Mouse (Mus musculus) adrenal gland (tissue): Measurements from ENCODE around the gene Akt1s1.

Source experiments
- intact Hi-C: fragments of 180-260 bp; cut with DNase I; formaldehyde crosslinking; loops from one replicate; pipeline ENCODE4 v1.15.1; 2025

Akt1s1 gene

GRCm38 (mm10) chr7:44852259-44853027 lies 3.7 kb downstream of the Akt1s1 start:
- intact Hi-C loops: no loop called here

DNA sequence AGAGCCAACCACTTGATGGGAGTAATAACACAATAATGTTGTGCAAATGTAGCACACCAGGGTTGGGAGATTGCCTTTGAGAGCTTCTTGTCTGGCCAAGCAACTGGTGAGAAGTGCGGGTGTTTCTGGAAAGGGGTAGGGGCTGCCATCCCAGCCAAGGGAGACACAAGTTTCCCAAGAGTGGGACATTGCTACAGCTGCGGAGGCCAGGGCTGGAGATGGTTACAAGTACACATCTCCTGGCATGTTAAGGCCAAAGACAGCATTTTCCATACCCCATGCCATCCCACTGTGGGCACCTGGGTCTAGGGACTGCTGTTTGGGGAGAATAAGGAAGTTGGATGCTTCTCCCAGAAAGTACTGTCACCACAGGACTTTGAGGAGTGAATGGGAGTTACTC lies 4.3 kb downstream of the Akt1s1 start:
- intact Hi-C loops: no loop called here

DNA sequence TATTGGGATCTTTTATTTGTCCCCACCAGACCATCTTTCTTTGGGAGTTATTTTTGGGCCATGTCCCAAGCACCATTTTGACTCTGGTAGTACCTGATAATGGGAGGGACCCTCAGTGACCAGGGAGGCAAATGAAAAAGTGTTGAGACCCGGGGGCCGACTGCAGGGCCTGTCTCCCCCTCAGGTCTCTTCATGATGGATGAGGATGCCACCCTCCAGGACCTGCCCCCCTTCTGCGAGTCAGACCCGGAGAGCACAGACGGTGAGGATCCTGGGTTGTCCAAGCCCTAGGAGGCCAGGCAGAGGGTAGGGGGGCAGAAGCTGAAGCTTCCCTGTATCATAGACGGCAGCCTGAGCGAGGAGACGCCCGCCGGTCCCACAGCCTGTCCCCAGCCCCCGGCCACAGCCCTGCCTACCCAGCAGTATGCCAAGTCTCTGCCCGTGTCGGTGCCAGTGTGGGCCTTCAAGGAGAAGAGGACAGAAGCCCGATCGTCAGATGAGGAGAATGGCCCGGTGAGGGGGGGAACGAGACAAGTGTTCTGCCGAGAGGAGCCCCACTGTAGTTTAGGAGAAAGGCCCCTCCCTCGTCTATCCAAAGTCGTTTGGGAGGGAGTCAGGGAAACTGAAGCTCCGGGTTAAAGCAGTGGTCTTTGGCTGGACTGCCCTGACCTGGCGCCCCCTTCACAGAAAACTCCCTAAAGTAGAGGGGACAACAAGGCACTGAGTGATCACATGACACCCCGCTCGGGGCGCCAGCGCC lies 5.0 kb downstream of the Akt1s1 start:
- intact Hi-C loops: no loop called here

DNA sequence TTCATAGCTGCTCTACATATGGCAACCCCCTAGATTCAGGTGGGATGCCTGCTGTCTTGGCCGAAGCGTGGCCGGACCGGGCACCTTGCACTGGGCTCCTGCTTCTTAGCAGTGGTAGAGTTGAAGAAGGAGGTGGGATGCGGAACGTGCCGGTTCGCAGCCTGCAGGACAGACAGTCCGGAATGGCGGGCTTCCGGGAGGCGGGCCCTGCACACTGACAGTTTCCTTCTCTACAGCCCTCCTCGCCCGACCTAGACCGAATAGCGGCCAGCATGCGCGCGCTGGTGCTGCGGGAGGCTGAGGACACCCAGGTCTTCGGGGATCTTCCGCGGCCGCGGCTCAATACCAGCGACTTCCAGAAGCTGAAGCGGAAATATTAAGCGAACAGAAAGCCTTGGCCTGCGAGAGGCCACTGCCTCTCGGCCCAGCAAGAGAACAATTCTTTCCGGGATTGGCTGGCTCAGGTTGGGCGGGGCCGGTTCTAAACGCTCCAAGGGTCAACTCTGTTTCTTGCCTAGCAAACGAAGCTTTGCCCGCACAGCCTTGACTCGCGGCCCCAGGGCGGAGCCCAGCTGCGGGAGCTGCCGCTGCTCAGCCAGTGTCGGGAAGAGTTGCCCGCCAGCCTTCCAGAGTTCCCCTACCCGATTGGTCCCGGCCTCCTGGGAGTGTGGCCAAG lies 5.7 kb downstream of the Akt1s1 start:
- intact Hi-C loops: loop anchor here (5.0 kb wide), 1 partner anchor 38 kb away; the partner anchor contains the start of gene Med25

DNA sequence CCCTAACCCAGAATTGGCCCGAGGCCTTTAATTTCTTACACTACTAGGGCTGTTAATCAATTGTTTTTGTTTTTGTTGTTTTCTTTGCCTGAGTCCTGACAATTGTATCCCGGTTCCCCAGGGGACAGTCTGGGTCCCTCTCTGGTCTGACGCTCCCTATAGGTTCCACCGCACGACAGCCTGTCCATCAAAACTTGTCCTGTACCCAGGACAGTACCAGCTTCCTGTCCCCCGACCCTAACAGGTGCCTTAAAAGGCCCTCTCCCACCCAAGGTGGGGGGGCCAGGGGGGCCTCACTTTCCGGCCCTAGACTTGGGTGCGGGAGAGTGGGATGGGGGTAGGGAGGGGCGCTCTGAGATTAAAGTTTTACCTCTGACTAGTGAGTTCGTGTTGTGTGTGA lies 6.2 kb downstream of the Akt1s1 start:
- intact Hi-C loops: loop anchor here (5.0 kb wide), 1 partner anchor 37 kb away; the partner anchor contains the start of gene Med25

- intact Hi-C loops: loop anchor here (5.0 kb wide), 1 partner anchor 36 kb away; the partner anchor contains the start of gene Med25
These were observed 7.6 kb downstream of the Akt1s1 start for GRCm38 (mm10) chr7:44856265-44856916.

GRCm38 (mm10) chr7:44857042-44857552 lies 8.3 kb downstream of the Akt1s1 start, which contains the start of gene Pnkp:
Pnkp (plus strand) TSS chr7:44857139.
- intact Hi-C loops: loop anchor here (5.0 kb wide), 1 partner anchor 35 kb away; the partner anchor contains the start of gene Med25

- intact Hi-C loops: loop anchor here (5.0 kb wide), 1 partner anchor 34 kb away; the partner anchor contains the start of gene Med25
These were observed 9.1 kb downstream of the Akt1s1 start for GRCm38 (mm10) chr7:44857905-44858304.

DNA sequence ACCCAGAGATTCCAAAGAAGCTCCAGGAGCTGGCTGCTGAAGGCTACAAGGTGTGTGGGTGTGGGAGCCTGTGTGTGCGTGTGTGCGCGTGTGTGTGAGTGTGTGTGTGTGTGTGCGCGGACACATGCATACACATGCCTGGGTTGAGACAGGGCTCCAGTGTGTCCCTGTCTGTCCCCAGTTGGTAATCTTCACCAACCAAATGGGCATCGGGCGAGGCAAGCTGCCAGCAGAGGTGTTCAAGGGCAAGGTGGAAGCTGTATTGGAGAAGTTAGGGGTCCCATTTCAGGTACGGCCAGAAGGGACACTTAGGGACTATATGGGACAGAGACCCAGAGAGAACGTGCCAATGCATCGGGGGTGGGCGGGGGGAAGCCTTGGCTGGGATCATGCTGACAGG lies 11.1 kb downstream of the Akt1s1 start:
- intact Hi-C loops: loop anchor here (5.0 kb wide), 1 partner anchor 32 kb away; the partner anchor contains the start of gene Med25

DNA sequence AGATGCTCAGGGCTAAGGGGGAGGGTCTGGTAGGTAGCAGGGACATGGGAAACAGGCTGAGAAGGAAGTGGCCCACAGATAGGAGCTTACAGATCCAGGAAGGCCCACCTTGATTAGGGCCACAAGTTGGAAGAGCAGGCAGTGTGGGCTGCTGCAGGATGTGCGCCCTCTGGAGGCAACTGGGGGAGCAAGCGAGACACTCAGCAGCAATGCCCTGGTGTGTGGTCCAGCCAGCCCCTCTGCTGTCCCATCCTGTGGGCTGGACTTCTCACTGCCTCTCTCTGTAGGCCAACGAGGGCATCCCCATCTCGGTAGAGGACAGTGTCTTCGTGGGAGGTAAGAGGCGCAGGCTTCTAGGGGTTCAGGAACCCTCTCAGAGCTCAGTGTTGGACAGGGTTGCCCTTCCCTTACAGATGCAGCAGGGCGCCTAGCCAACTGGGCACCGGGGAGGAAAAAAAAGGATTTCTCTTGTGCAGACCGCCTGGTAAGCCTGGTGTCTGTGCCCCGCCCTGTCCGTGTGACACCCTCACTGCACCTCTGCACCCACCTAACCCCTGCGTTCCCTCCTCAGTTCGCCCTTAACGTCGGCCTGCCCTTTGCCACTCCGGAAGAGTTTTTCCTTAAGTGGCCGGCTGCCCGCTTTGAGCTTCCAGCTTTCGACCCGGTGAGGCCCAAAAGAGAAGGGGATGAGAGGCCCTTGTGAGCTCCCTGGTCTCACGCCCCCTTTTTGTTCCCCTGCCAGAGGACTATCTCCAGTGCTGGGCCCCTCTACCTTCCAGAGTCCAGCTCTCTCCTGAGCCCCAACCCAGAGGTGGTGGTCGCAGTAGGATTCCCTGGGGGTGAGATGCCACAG lies 12.0 kb downstream of the Akt1s1 start:
- intact Hi-C loops: no loop called here

- intact Hi-C loops: no loop called here
These were observed 12.6 kb downstream of the Akt1s1 start for GRCm38 (mm10) chr7:44861429-44861816.

- intact Hi-C loops: no loop called here
These were observed 13.6 kb downstream of the Akt1s1 start for GRCm38 (mm10) chr7:44862434-44862833.

GRCm38 (mm10) chr7:44863210-44863609 lies 14.4 kb downstream of the Akt1s1 start:
- intact Hi-C loops: no loop called here

- intact Hi-C loops: no loop called here
These were observed 15.2 kb downstream of the Akt1s1 start for GRCm38 (mm10) chr7:44863982-44864494.

GRCm38 (mm10) chr7:44864595-44865542 lies 16.1 kb downstream of the Akt1s1 start:
- intact Hi-C loops: no loop called here

GRCm38 (mm10) chr7:44866276-44867009 lies 17.7 kb downstream of the Akt1s1 start:
- intact Hi-C loops: no loop called here

DNA sequence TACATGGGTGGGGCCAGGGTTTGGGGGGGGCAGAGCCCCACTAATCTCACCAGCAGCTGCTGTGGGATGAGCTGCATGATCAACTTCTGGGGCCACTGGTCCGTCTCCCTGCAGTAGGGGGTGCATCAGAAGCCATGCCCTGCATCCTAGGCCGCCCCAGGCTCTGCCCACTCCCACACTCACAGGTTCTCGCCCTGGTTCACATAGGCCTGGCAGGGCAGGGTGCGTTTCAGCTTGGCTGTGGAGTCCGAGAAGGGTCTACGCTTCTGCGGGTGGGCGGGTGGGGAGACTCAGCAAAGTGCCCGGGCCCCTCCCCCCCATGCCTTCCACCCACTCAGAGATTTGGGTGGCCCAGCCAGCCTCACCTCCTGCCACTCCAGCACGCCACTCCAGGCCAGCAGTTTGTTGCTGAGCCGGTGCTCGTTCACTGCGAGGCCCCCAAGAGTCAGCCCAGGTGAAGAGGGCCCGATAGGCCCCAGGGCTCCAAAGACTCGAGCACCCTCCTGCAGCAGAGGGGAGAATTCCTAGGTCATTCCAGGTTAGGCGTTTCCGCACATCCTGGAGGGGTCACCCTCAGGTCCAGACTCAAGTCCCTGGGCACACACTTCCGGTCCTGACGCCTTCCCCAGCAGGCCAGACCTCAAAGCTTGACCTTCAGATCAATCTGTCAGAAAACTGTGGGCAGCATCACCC lies 18.4 kb downstream of the Akt1s1 start:
- intact Hi-C loops: no loop called here
